Mouse (Mus musculus) T-helper 1 cell (primary cell): ENCODE measurements at regions not wholly inside any gene's neighbourhood (a gene's known extent, or its start where the extent isn't known, plus 50 kb on each side); places are given as distances from the start of the nearest gene placed in this dataset.

Experiments used
- in situ Hi-C: fragments of 300-600 bp; cut with MboI, MseI; formaldehyde crosslinking; loops from one replicate; pipeline ENCODE4 v1.15.1; 2025; ENCODE audit warnings: high pct_unique_total_duplicates

GRCm38 (mm10) chrX:80799740-80800139, 270.8 kb upstream of the Tmem47 start:
- in situ Hi-C loops: loop anchor here (5.0 to 10.0 kb wide), 2 partner anchors 63 to 805 kb away; no protein-coding TSS in a partner anchor

GRCm38 (mm10) chrX:80800271-80800670, 270.2 kb upstream of the Tmem47 start:
- in situ Hi-C loops: loop anchor here (10.0 kb wide), 1 partner anchor 805 kb away; no protein-coding TSS in a partner anchor
